Mouse (Mus musculus) hindbrain, embryonic 14.5 days (tissue): ENCODE results near the gene Ak5. TPM values are rescaled to one million over a fixed set of nuclear protein-coding genes. Genes with fewer than 3 reads are reported as not detected.
"Not testable (repeated sequence)": the region's sequence is repeated elsewhere in the genome, so short reads cannot be mapped to it uniquely, and the experiment has no call there.

Experiments
- ATAC-seq: fragments of 200-750 bp; cut with Nextera tagmentation; 2 replicates; pipeline ENCODE4 v1.8.0; 2017; ENCODE audit warnings: moderate number of reproducible peaks, mild to moderate bottlenecking, moderate TSS enrichment, moderate library complexity; ENCODE audit not compliant: low FRiP score
- DNase-seq: peaks from one replicate; pipeline ENCODE4 v3.0.0-alpha.2; 2015; ENCODE audit warnings: low spot score
- H3K27ac ChIP-seq: fragments of 300-500 bp; sonication (generic); 2 replicates; pipeline ENCODE4 v1.5.1; 2014; ENCODE audit warnings: mild to moderate bottlenecking, moderate library complexity
- H3K27me3 ChIP-seq: fragments of 300-500 bp; sonication (generic); 2 replicates; pipeline ENCODE4 v1.6.1; 2014; ENCODE audit warnings: mild to moderate bottlenecking, low read length, mixed read lengths; ENCODE audit not compliant: control insufficient read depth, insufficient read depth
- H3K36me3 ChIP-seq: fragments of 300-500 bp; sonication (generic); replicated peaks from 2 replicates; pipeline ENCODE4 v1.6.1; 2014; ENCODE audit not compliant: control insufficient read depth, insufficient read depth
- H3K4me1 ChIP-seq: fragments of 300-500 bp; sonication (generic); replicated peaks from 2 replicates; pipeline ENCODE4 v1.6.1; 2014; ENCODE audit warnings: antibody characterized with exemption, low read length, mixed read lengths; ENCODE audit not compliant: control insufficient read depth, insufficient read depth
- H3K4me2 ChIP-seq: fragments of 300-500 bp; sonication (generic); replicated peaks from 2 replicates; pipeline ENCODE4 v1.6.1; 2014; ENCODE audit warnings: mild to moderate bottlenecking, moderate library complexity
- H3K4me3 ChIP-seq: fragments of 300-500 bp; sonication (generic); replicated peaks from 2 replicates; pipeline ENCODE4 v1.5.1; 2014; ENCODE audit warnings: mild to moderate bottlenecking, low read length
- H3K9ac ChIP-seq: fragments of 300-500 bp; sonication (generic); 2 replicates; pipeline ENCODE4 v1.6.1; 2014
- H3K9me3 ChIP-seq: fragments of 300-500 bp; sonication (generic); 2 replicates; pipeline ENCODE4 v1.6.1; 2016; ENCODE audit warnings: low read length; ENCODE audit not compliant: control insufficient read depth
- WGBS: fragments of 180-500 bp; shearing (Covaris S2); extraction: QIAGEN DNeasy Blood & Tissue Kit; methylation state at CpG from one replicate; pipeline ENCODE4 v1.1.7; 2014; 5-methylcytosine and 5-hydroxymethylcytosine counted together
- polyA plus RNA-seq: library from polyadenylated mRNA; unstranded; fragments of >200 nt; fragmentation: Nextera tagmentation; extraction: Ambion mirVana; gene quantifications from 2 replicates; pipeline ENCODE4 v1.2.1, GENCODE M21; 2014

The Ak5 gene
- polyA plus RNA-seq, result 14.1 and 22.3 TPM in 2 replicates

- H3K27ac ChIP-seq, result peak within 1 kb of the TSS; percentile 35; the same call in 1 of the 2 replicates
- H3K9me3 ChIP-seq, result no peaks in the 10 kb centered on the region
- peak within 1 kb of the TSS; percentile 77 for H3K9ac ChIP-seq
- H3K4me3 ChIP-seq, result peak within 1 kb of the TSS; percentile 72
- H3K36me3 ChIP-seq, result no peaks in the 10 kb centered on the region
- 25% methylated on average over 1 of the region's 5 CpGs for WGBS
- DNase-seq, result no peak
- ATAC-seq, result peak; percentile 59; the same call in 1 of the 2 replicates
- H3K4me2 ChIP-seq, result peak within 1 kb of the TSS; percentile 100
- H3K4me1 ChIP-seq, result 0 out of 2 replicates have a peak, but pooled peaks cover 8% of the 10 kb centered on the region
- peaks cover 22% of the 10 kb centered on the region for H3K27me3 ChIP-seq
These were observed at the start of gene Ak5 for GRCm38 (mm10) chr3:152668239-152668638. TSS of gene Ak5 (minus strand) at chr3:152668360.

- DNase-seq (peak; percentile 93), ATAC-seq (peak; percentile 90)
- peak within 1 kb of the TSS; percentile 68 for H3K4me2 ChIP-seq
- peak within 1 kb of the TSS; percentile 76 for H3K4me3 ChIP-seq
- peaks cover 9% of the 10 kb centered on the region for H3K4me1 ChIP-seq
- peak within 1 kb of the TSS; percentile 79 for H3K9ac ChIP-seq
- H3K27ac ChIP-seq, result no peak within 1 kb of the TSS
- 0 out of 2 replicates have a peak, but pooled peaks cover 7% of the 10 kb centered on the region for H3K36me3 ChIP-seq
- no peaks in the 10 kb centered on the region for H3K27me3 ChIP-seq
- H3K9me3 ChIP-seq, result no peaks in the 10 kb centered on the region
- under 1% methylated on average over 48 of the region's 48 CpGs for WGBS
These were observed 46.1 kb upstream of the Ak5 start, which contains the start of gene Pigk for GRCm38 (mm10) chr3:152713991-152714902. TSS of gene Pigk (plus strand) at chr3:152714100.

- no peaks in the 10 kb centered on the region for H3K9me3 ChIP-seq
- peaks cover 9% of the 10 kb centered on the region for H3K4me1 ChIP-seq
- no peak overlapping the region for H3K27ac ChIP-seq
- 78% methylated on average over 4 of the region's 4 CpGs for WGBS
- no peak overlapping the region for H3K9ac ChIP-seq
- no peaks in the 10 kb centered on the region for H3K27me3 ChIP-seq
- H3K36me3 ChIP-seq, result no peaks in the 10 kb centered on the region
- H3K4me2 ChIP-seq, result no peak overlapping the region
- H3K4me3 ChIP-seq, result no peak overlapping the region
- ATAC-seq (no peak), DNase-seq (no peak)
These were observed 44.8 kb upstream of the Ak5 start for GRCm38 (mm10) chr3:152712957-152713356.

- no peaks in the 10 kb centered on the region for H3K36me3 ChIP-seq
- no peaks in the 10 kb centered on the region for H3K9me3 ChIP-seq
- no peak overlapping the region for H3K9ac ChIP-seq
- ATAC-seq, result no peak
- DNase-seq, result no peak
- H3K27me3 ChIP-seq, result no peaks in the 10 kb centered on the region
- H3K27ac ChIP-seq, result no peak overlapping the region
- no peak overlapping the region for H3K4me3 ChIP-seq
- 81% methylated on average over 3 of the region's 3 CpGs for WGBS
- peaks cover 5% of the 10 kb centered on the region for H3K4me1 ChIP-seq
- no peak overlapping the region for H3K4me2 ChIP-seq
These were observed 41.8 kb upstream of the Ak5 start for GRCm38 (mm10) chr3:152709936-152710335.

- no peak overlapping the region for H3K27ac ChIP-seq
- DNase-seq (no peak), ATAC-seq (no peak)
- no peak overlapping the region for H3K4me3 ChIP-seq
- no peaks in the 10 kb centered on the region for H3K36me3 ChIP-seq
- no peaks in the 10 kb centered on the region for H3K9me3 ChIP-seq
- H3K4me1 ChIP-seq, result no peaks in the 10 kb centered on the region
- 78% methylated on average over 5 of the region's 5 CpGs for WGBS
- H3K27me3 ChIP-seq, result no peaks in the 10 kb centered on the region
- no peak overlapping the region for H3K9ac ChIP-seq
- no peak overlapping the region for H3K4me2 ChIP-seq
These were observed 39.2 kb upstream of the Ak5 start for GRCm38 (mm10) chr3:152707321-152707823.

- Histone ChIP-seq H3K27me3 (no peaks in the 10 kb centered on the region), H3K9ac (no peak overlapping the region), H3K9me3 (no peaks in the 10 kb centered on the region), H3K36me3 (no peaks in the 10 kb centered on the region), H3K4me3 (no peak overlapping the region), H3K4me1 (no peaks in the 10 kb centered on the region), H3K4me2 (no peak overlapping the region), H3K27ac (no peak overlapping the region)
- no peak for ATAC-seq
- no peak for DNase-seq
- 74% methylated on average over 2 of the region's 2 CpGs for WGBS
These were observed 38.7 kb upstream of the Ak5 start for GRCm38 (mm10) chr3:152706901-152707300.

- Histone ChIP-seq H3K27me3 (no peaks in the 10 kb centered on the region), H3K36me3 (no peaks in the 10 kb centered on the region), H3K4me2 (no peak overlapping the region), H3K9ac (no peak overlapping the region), H3K9me3 (no peaks in the 10 kb centered on the region), H3K4me3 (no peak overlapping the region), H3K27ac (no peak overlapping the region), H3K4me1 (no peaks in the 10 kb centered on the region)
- DNase-seq, result no peak
- no peak for ATAC-seq
- WGBS, result 68% methylated on average over 5 of the region's 5 CpGs
These were observed 37.7 kb upstream of the Ak5 start for GRCm38 (mm10) chr3:152705826-152706225.

- H3K36me3 ChIP-seq, result no peaks in the 10 kb centered on the region
- no peaks in the 10 kb centered on the region for H3K4me1 ChIP-seq
- WGBS, result 49% methylated on average over 8 of the region's 8 CpGs
- no peaks in the 10 kb centered on the region for H3K27me3 ChIP-seq
- no peak overlapping the region for H3K9ac ChIP-seq
- DNase-seq (peak; percentile 48), ATAC-seq (0 out of 2 replicates have a peak, but pooled peaks have one; percentile 21)
- H3K4me2 ChIP-seq, result peak overlapping the region; percentile 18; the same call in 1 of the 2 replicates
- 0 out of 2 replicates have a peak overlapping the region, but pooled peaks have one; percentile 2 for H3K4me3 ChIP-seq
- no peak overlapping the region for H3K27ac ChIP-seq
- no peaks in the 10 kb centered on the region for H3K9me3 ChIP-seq
These were observed 34.2 kb upstream of the Ak5 start for GRCm38 (mm10) chr3:152702274-152702843.

GRCm38 (mm10) chr3:152701536-152701935 is 33.4 kb upstream of the Ak5 start:
- not testable (repeated sequence) for H3K9ac ChIP-seq, H3K4me2 ChIP-seq, H3K27me3 ChIP-seq, H3K4me3 ChIP-seq, H3K36me3 ChIP-seq, H3K9me3 ChIP-seq, H3K4me1 ChIP-seq, H3K27ac ChIP-seq, DNase-seq
- 95% methylated on average over 8 of the region's 8 CpGs for WGBS
- ATAC-seq, result peak; percentile 37; the same call in 1 of the 2 replicates
